In genomic region chr1:119950086-119950485, GRCm38 (mm10) we compare ENCODE assay signal across 20 mouse cellular contexts. TPM values are rescaled to one million over a fixed set of nuclear protein-coding genes. Genes with fewer than 3 reads are reported as not detected.
"Had no signal": no experiment of that assay in that cellular context is flagged by ENCODE, and none has a peak within 500 bp of the region (broad histone marks: within the 10 kb centered on the region; RNA-seq: fewer than 3 reads in every experiment).

No protein-coding gene starts in this region.

- H3K4me2 ChIP-seq: neural tube, embryonic 13.5 days; neural tube, embryonic 15.5 days; stomach, embryonic 15.5 days had no signal

- H3K27me3 ChIP-seq: neural tube, embryonic 13.5 days; neural tube, embryonic 15.5 days; stomach, embryonic 15.5 days had no signal

- H3K9ac ChIP-seq: neural tube, embryonic 13.5 days; neural tube, embryonic 15.5 days; stomach, embryonic 15.5 days had no signal

- H3K4me3 ChIP-seq: neural tube, embryonic 13.5 days; neural tube, embryonic 15.5 days; stomach, embryonic 15.5 days had no signal

- H3K9me3 ChIP-seq: neural tube, embryonic 13.5 days; neural tube, embryonic 15.5 days; stomach, embryonic 15.5 days had no signal

- H3K36me3 ChIP-seq: neural tube, embryonic 13.5 days; neural tube, embryonic 15.5 days; stomach, embryonic 15.5 days had no signal

- DNase-seq: retina, postnatal 1 day; right cerebral cortex, adult 18-20 months; right cerebral cortex, postnatal 14 days; right cerebral cortex, postnatal 25 days; right cerebral cortex, postnatal 4 days; spleen, adult 18-20 months; thymus, adult 18-20 months; thymus, adult 2 months; thymus, postnatal 14 days; thymus, postnatal 25 days; thymus, postnatal 36 days; thymus, postnatal 4 days had no signal

- H3K27ac ChIP-seq: neural tube, embryonic 13.5 days; neural tube, embryonic 15.5 days; stomach, embryonic 15.5 days; stomach, postnatal 0 days had no signal

- H3K4me1 ChIP-seq: neural tube, embryonic 13.5 days; neural tube, embryonic 15.5 days; stomach, embryonic 15.5 days had no signal

RNA-seq across cellular contexts. Expression of gene Cfap221, which starts 46.9 kb away (rescaled TPM):
- polyA plus RNA-seq: small intestine, adult 2 months; spleen, adult 2 months; stomach, embryonic 14.5 days; thymus, adult 2 months; urinary bladder, adult 2 months had no signal
